1 mouse cellular context compared by ENCODE assay signal in the genomic region with DNA sequence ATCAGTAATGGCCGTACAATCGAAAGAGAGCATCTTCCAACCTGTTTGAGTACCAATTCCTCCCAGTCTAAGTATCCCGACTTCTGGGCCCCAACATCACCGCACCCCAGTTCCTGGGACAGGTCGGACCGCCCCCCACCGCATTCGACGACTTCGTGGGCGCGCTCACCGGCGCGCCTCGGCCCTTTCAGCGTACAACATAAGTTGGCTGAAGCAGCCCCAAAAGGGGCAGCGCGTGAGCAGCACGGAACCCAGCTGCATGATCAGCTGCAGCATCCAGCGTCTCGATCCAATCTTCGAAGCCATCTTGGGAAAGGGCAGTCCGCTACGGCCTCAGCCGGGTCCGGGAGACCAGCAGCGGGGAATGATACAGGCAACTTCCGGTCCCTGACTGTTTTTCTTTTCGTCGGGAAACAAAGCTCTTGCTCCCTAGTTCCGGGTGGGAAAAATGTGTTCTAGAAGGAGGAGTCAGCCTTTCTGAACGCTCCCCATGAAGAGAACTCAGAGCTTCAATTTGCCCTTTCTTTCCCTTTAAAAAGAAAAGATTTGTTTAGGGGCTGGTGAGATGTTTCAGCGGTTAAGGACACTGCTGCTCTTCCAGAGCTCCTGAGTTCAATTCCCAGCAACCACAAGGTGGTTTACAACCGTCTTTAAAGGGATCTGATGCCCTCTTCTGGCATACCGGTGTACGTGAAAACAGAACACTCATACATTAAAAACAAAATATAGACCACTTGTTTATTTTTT.
TF ChIP-seq lines count a peak whose summit lies in the region.

A gene (minus strand): TSS at position 366 of the 747 bp plus-strand sequence.

TF ChIP-seq in CH12.LX, 34 proteins besides CTCF, POLR2A, EP300 and RAD21 (continued from another document):
- TF ChIP-seq CHD1 (IDR thresholded peaks at IDR 0.05; ENCODE audit: low read depth, low read length) (0 out of 2 replicates have a peak, but pooled peaks have one; percentile 53), JUND (conservative IDR thresholded peaks at IDR 0.05; ENCODE audit: low read depth, low read length) (peak; percentile 66; the same call in 1 of the 2 replicates), NELFE (IDR thresholded peaks at IDR 0.05; ENCODE audit: low read depth, low read length) (peak; percentile 85), TBP (conservative IDR thresholded peaks at IDR 0.05; ENCODE audit: low read depth, low read length) (peak; percentile 95), MAZ (IDR thresholded peaks at IDR 0.05; ENCODE audit: low read depth, low read length) (peak; percentile 93; the same call in 1 of the 2 replicates), TCF12 (IDR thresholded peaks at IDR 0.05; ENCODE audit: low read depth, low read length) (peak; percentile 90), PAX5 (IDR thresholded peaks at IDR 0.05; ENCODE audit: low read length) (no peak), ZC3H11A (IDR thresholded peaks at IDR 0.05; ENCODE audit: low read depth, low read length) (no peak), KAT2A (IDR thresholded peaks at IDR 0.05; ENCODE audit: insufficient replicate concordance, low read length) (peak; percentile 99), MAX (IDR thresholded peaks at IDR 0.05; ENCODE audit: low read length) (no peak; the same call in 1 of the 2 replicates), SIN3A (IDR thresholded peaks at IDR 0.05; ENCODE audit: low read length) (peak; percentile 99), NRF1 (IDR thresholded peaks at IDR 0.05; ENCODE audit: low read depth, low read length) (peak; percentile 77), E2F4 (IDR thresholded peaks at IDR 0.05; ENCODE audit: insufficient replicate concordance, low read depth, low read length) (no peak; the same call in 1 of the 2 replicates), USF1 (IDR thresholded peaks at IDR 0.05; ENCODE audit: low read depth, low read length) (no peak; the same call in 1 of the 2 replicates), IRF4 (IDR thresholded peaks at IDR 0.05; ENCODE audit: low read depth, low read length) (peak; percentile 86), ZKSCAN1 (IDR thresholded peaks at IDR 0.05; ENCODE audit: borderline replicate concordance, low read depth, low read length) (no peak), GABPA (IDR thresholded peaks at IDR 0.05; ENCODE audit: insufficient replicate concordance, low read depth, low read length) (peak; percentile 92; the same call in 1 of the 2 replicates), MXI1 (IDR thresholded peaks at IDR 0.05; ENCODE audit: low read depth, low read length) (peak; percentile 80), ELF1 (IDR thresholded peaks at IDR 0.05; ENCODE audit: low read depth, low read length) (peak; percentile 90), ZNF384 (IDR thresholded peaks at IDR 0.05; ENCODE audit: low read depth, low read length) (no peak), ZMIZ1 (IDR thresholded peaks at IDR 0.05; ENCODE audit: low read depth, low read length) (peak; percentile 52; the same call in 1 of the 2 replicates), MEF2A (IDR thresholded peaks at IDR 0.05; ENCODE audit: borderline replicate concordance, low read depth, low read length) (peak; percentile 84)
